Mouse (Mus musculus): ENCODE results near the gene Pex11a. TPM values are rescaled to one million over a fixed set of nuclear protein-coding genes. Genes with fewer than 3 reads are reported as not detected.

The Pex11a gene
- polyA plus RNA-seq, 1 experiment from 2014 or later = 14.6 TPM

DNA sequence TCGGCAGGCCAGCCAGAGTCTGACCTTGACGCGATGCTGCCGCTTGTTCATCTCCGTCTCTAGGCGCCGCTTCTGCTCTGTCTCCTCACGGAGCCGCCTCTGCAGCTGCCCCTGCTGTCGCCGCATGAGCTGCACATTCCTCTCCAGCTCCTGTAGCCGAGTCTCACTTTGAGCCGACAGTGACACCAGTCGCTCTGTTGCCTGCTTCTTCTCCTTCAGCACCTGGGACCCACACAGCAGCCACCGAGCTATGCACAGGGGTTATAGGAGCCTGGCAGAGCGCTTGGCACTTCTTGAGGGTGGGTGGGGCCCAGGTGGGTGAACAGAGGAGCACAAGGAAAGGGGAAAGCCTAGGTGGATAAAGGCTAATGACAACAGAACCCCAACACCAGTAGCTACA is 40.2 kb downstream of the Pex11a start:
- no peak overlapping the region for H3K4me3 ChIP-seq
- H3K27me3 ChIP-seq = no peaks in the 10 kb centered on the region
- H3K9me3 ChIP-seq = no peaks in the 10 kb centered on the region
- H3K36me3 ChIP-seq = peaks cover 61% of the 10 kb centered on the region
- no peak overlapping the region for H3K9ac ChIP-seq
- no peaks in the 10 kb centered on the region for H3K4me1 ChIP-seq (replicated peaks)
- no peak overlapping the region for H3K4me2 ChIP-seq
- no peak overlapping the region for H3K27ac ChIP-seq
- ATAC-seq (ENCODE audit: low FRiP score) = no peak
- 84% methylated on average over 16 of the region's 16 CpGs for WGBS

DNA sequence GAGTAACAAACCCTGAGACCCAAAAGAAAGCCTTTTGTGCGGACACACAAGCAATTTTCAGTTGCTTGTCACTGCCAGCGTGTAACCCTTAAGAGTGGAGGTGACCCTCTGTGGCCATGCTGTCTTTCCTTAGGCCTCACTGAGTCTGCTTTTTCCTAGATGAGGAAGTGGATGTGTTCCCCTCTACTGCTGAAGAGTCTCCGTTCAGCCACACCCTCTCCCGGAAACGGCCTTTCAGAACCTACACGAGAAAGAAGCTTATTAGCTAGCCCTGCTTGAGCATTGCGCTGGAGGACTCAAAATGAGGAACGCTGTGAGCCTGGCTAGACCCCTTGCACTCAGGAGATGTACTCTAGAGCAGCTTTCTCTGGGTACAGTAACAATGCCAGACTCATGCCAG is 46.4 kb downstream of the Pex11a start:
- 91% methylated on average over 8 of the region's 8 CpGs for WGBS
- no peak overlapping the region for H3K27ac ChIP-seq
- peaks cover 68% of the 10 kb centered on the region for H3K36me3 ChIP-seq
- H3K9me3 ChIP-seq = no peaks in the 10 kb centered on the region
- no peak overlapping the region for H3K4me2 ChIP-seq
- no peaks in the 10 kb centered on the region for H3K27me3 ChIP-seq
- no peak overlapping the region for H3K4me3 ChIP-seq
- H3K4me1 ChIP-seq (replicated peaks) = no peaks in the 10 kb centered on the region
- ATAC-seq (ENCODE audit: low FRiP score) = no peak
- H3K9ac ChIP-seq = no peak overlapping the region

Other genes starting within 250 kb of the Pex11a start
- gene Rhcg, start 125.5 kb downstream of the Pex11a start, polyA plus RNA-seq (2015; fragmentation: Nextera tagmentation; extraction: Ambion mirVana) = 4.8 and 5.2 TPM in 2 replicates
- 2.2 and 2.6 TPM in 2 replicates for gene Ticrr, start 82.9 kb downstream of the Pex11a start, polyA plus RNA-seq (2015; fragmentation: Nextera tagmentation; extraction: Ambion mirVana)
- gene Kif7, start 27.4 kb downstream of the Pex11a start, polyA plus RNA-seq (2015; fragmentation: Nextera tagmentation; extraction: Ambion mirVana) = 1.7 and 2.2 TPM in 2 replicates
- 0.13 and 0.17 TPM in 2 replicates for gene Plin1, start 10.2 kb downstream of the Pex11a start, polyA plus RNA-seq (2015; fragmentation: Nextera tagmentation; extraction: Ambion mirVana)
- gene Wdr93, start within 50 bp of the Pex11a start, polyA plus RNA-seq (2015; fragmentation: Nextera tagmentation; extraction: Ambion mirVana) = 0.47 and 0.65 TPM in 2 replicates
- gene Mesp1, start 50.7 kb upstream of the Pex11a start, polyA plus RNA-seq (2015; fragmentation: Nextera tagmentation; extraction: Ambion mirVana) = not detected in 2 replicates
- gene Mesp2, start 67.6 kb upstream of the Pex11a start, polyA plus RNA-seq (2015; fragmentation: Nextera tagmentation; extraction: Ambion mirVana) = 0.74 and 0.93 TPM in 2 replicates
- gene Anpep, start 117.9 kb upstream of the Pex11a start, polyA plus RNA-seq (2015; fragmentation: Nextera tagmentation; extraction: Ambion mirVana) = 4.3 and 4.4 TPM in 2 replicates
- 51.0 and 51.2 TPM in 2 replicates for gene Ap3s2, start 177.5 kb upstream of the Pex11a start, polyA plus RNA-seq (2015; fragmentation: Nextera tagmentation; extraction: Ambion mirVana)
- gene Arpin, start 192.2 kb upstream of the Pex11a start, polyA plus RNA-seq (2015; fragmentation: Nextera tagmentation; extraction: Ambion mirVana) = 19.0 and 20.3 TPM in 2 replicates

Measured in hindbrain, embryonic 13.5 days (tissue).